In genomic region chr2:113494401-113495080, GRCm38 (mm10) we compare ENCODE assay signal across 9 mouse cellular contexts.
DNase-seq lines count a peak whose midpoint lies in the region; ATAC-seq lines count a peak whose summit lies in the region.
"Had no signal": no experiment of that assay in that cellular context is flagged by ENCODE, and none has a peak within 500 bp of the region (broad histone marks: within the 10 kb centered on the region; RNA-seq: fewer than 3 reads in every experiment).

No protein-coding gene starts in this region.

- no peak overlapping the region for H3K27ac ChIP-seq in midbrain, embryonic 11.5 days (ENCODE audit: low read depth, low read length)
- no peak overlapping the region for H3K27ac ChIP-seq in midbrain, embryonic 13.5 days
- H3K27ac ChIP-seq: neural tube, embryonic 12.5 days had no signal

- no peaks in the 10 kb centered on the region for H3K4me1 ChIP-seq in midbrain, embryonic 11.5 days (ENCODE audit: control insufficient read depth, insufficient read depth, low read length)
- H3K4me1 ChIP-seq in midbrain, embryonic 13.5 days (replicated peaks) = no peaks in the 10 kb centered on the region
- H3K4me1 ChIP-seq: neural tube, embryonic 12.5 days had no signal

- H3K4me3 ChIP-seq in midbrain, embryonic 11.5 days (ENCODE audit: low read depth, low read length) = no peak overlapping the region
- H3K4me3 ChIP-seq in midbrain, embryonic 13.5 days (replicated peaks) = no peak overlapping the region
- H3K4me3 ChIP-seq: neural tube, embryonic 12.5 days had no signal

- 56% methylated on average over 6 of the region's 6 CpGs for WGBS in midbrain, embryonic 11.5 days
- WGBS in midbrain, embryonic 13.5 days = 65% methylated on average over 6 of the region's 6 CpGs

- no peak overlapping the region for H3K4me2 ChIP-seq in midbrain, embryonic 11.5 days
- no peak overlapping the region for H3K4me2 ChIP-seq in midbrain, embryonic 13.5 days (replicated peaks)
- H3K4me2 ChIP-seq: neural tube, embryonic 12.5 days had no signal

- DNase-seq in heart, adult 18-20 months = peak; percentile 27 to 72
- no peak for DNase-seq in heart, postnatal 25 days (ENCODE audit: low spot score)
- DNase-seq in midbrain, embryonic 11.5 days (ENCODE audit: low spot score, missing footprints) = peak; percentile 91
- DNase-seq in ZHBTc4 (ENCODE audit: low read depth, low spot score) = peak; percentile 40
- DNase-seq in left cerebral cortex, postnatal 25 days (ENCODE audit: low spot score in 2 of 2) = peak; percentile 55 to 75
- no peak for DNase-seq in urinary bladder, adult 2 months (ENCODE audit: low spot score)
- no peak for DNase-seq in spleen, adult 18-20 months

- no peaks in the 10 kb centered on the region for H3K36me3 ChIP-seq in midbrain, embryonic 11.5 days (ENCODE audit: control insufficient read depth, insufficient read depth, low read length)
- no peaks in the 10 kb centered on the region for H3K36me3 ChIP-seq in midbrain, embryonic 13.5 days
- H3K36me3 ChIP-seq: neural tube, embryonic 12.5 days had no signal

- H3K9ac ChIP-seq in midbrain, embryonic 11.5 days (ENCODE audit: low read length) = no peak overlapping the region
- H3K9ac ChIP-seq in midbrain, embryonic 13.5 days (replicated peaks) = no peak overlapping the region
- H3K9ac ChIP-seq: neural tube, embryonic 12.5 days had no signal

- H3K27me3 ChIP-seq in midbrain, embryonic 11.5 days (ENCODE audit: control insufficient read depth, insufficient read depth, low read length) = no peaks in the 10 kb centered on the region
- no peaks in the 10 kb centered on the region for H3K27me3 ChIP-seq in midbrain, embryonic 13.5 days
- H3K27me3 ChIP-seq: neural tube, embryonic 12.5 days had no signal

- ATAC-seq in midbrain, embryonic 11.5 days (ENCODE audit: low FRiP score) = 0 out of 2 replicates have a peak, but pooled peaks have one; percentile 35
- no peak for ATAC-seq in midbrain, embryonic 13.5 days

- intact Hi-C loops in heart, postnatal 25 days (cut with DNase I) = loop anchor here (2.0 to 5.0 kb wide), 3 partner anchors 152 to 328 kb away; no protein-coding TSS in a partner anchor
- intact Hi-C loops in left cerebral cortex, postnatal 25 days (cut with DNase I) = loop anchor here (5.0 kb wide), 3 partner anchors 153 to 328 kb away; no protein-coding TSS in a partner anchor

- H3K9me3 ChIP-seq in midbrain, embryonic 11.5 days (ENCODE audit: control insufficient read depth, low read length) = no peaks in the 10 kb centered on the region
- no peaks in the 10 kb centered on the region for H3K9me3 ChIP-seq in midbrain, embryonic 13.5 days
- H3K9me3 ChIP-seq: neural tube, embryonic 12.5 days had no signal

Comparison
In these comparisons a context has a peak if more than half of its experiments do, and no peak if none do; other contexts are left out.
1. DNase-seq: peak in heart, adult 18-20 months (2 of 2), midbrain, embryonic 11.5 days (single experiment), ZHBTc4 (single experiment) and left cerebral cortex, postnatal 25 days (2 of 2); none in heart, postnatal 25 days (single experiment), urinary bladder, adult 2 months (single experiment) and spleen, adult 18-20 months (0 of 2).